Mouse (Mus musculus) ovary, adult 2 months (tissue): ENCODE measurements around the gene Parm1. TPM values are rescaled to one million over a fixed set of nuclear protein-coding genes. Genes with fewer than 3 reads are reported as not detected.

ENCODE experiments used
- polyA plus RNA-seq: library from polyadenylated mRNA; depleted of rRNA; stranded (reverse); fragments of >200 nt; gene quantifications from 2 replicates; pipeline ENCODE4 v1.2.3, GENCODE M21; 2012; rRNA removed

Gene Parm1
- 5.8 and 8.5 TPM in 2 replicates for polyA plus RNA-seq

DNA sequence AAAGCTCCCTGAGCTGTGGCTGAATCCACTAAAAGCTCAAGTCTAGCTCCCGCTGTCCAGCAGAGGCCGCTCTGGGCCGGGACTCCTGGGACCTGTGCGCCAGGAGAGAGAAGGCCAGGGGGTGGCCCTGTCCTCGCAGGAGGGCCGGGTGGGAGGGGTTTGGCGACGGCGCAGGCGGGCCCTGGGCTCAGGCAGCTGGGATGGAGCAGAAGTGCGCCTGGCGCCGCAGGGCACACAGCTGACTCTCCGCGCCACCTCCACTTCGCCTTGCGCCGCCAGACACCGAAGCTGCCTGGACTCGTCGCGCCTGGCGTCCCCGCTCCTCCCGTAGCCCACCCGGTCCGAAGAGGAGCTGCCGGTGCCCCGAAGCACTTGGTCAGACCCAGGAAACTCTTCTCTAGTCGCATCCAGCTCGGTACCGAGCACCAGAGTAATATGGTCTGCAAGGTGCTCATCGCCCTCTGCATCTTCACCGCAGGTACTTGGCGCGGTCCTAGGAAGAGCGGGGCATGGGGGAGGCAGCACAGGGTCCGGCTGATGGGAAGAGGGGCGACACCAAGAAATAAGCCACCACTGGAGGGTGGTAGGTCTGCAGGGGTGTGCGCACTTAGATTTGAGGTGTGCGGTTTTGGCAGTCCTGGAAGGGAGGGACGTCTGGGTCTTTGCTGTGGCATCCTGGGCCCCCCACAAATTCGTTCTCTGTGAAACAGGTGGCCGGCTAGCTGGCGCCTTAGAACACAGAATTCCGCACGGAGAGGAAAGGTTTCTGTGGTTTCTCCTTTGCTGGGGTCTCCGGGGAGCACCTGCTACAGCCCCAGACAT, at the start of gene Parm1:
Gene Parm1, plus strand, starts transcription at position 136 of the 822 bp plus-strand sequence.

Other genes starting within 250 kb of the Parm1 start
- gene Btc, start 114.6 kb upstream of the Parm1 start, polyA plus RNA-seq, result 0.41 and 0.54 TPM in 2 replicates